Mouse (Mus musculus) bone marrow, adult 2 months (tissue): ENCODE measurements around the gene Btrc.

Experiments
- CTCF ChIP-seq: fragments of 200-500 bp; IDR thresholded peaks from 2 replicates; pipeline ENCODE4 v1.5.1; 2011; ENCODE audit warnings: low read length, control low read depth; ENCODE audit not compliant: control insufficient read depth, insufficient read depth
- POLR2A ChIP-seq: fragments of 200-500 bp; IDR thresholded peaks from 2 replicates; pipeline ENCODE4 v1.6.1; 2011; ENCODE audit warnings: low read depth, mild to moderate bottlenecking, control low read depth, low read length, borderline replicate concordance; ENCODE audit not compliant: control insufficient read depth

DNA sequence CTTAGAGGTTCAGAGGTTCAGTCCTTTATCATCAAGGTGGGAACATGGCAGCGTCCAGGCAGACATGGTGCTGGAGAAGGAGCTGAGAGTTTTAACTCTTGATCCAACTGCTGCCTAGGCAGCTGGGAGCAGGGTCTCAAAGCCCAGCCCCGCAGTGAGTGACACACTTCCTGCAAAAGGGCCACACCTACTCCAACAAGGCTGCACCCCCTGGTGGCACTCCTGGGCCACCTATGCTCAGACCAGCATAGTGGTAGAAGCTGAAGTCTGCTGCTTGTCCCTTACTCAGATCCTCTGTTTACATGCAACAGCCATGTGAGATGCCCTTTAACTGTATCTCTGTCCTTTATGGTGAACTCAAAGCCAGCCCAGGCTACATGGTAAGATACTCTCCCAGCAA is 47.5 kb downstream of the Btrc start:
- TF ChIP-seq CTCF, result peak; percentile 42; the same call in 1 of the 2 replicates
- TF ChIP-seq POLR2A, result no peak
